Mouse (Mus musculus): ENCODE data around the gene Trmt1l. TPM values are rescaled to one million over a fixed set of nuclear protein-coding genes. Genes with fewer than 3 reads are reported as not detected.

Gene Trmt1l
- polyA plus RNA-seq (2012; rRNA removed), result 3.5 and 5.2 TPM in 2 replicates

DNA sequence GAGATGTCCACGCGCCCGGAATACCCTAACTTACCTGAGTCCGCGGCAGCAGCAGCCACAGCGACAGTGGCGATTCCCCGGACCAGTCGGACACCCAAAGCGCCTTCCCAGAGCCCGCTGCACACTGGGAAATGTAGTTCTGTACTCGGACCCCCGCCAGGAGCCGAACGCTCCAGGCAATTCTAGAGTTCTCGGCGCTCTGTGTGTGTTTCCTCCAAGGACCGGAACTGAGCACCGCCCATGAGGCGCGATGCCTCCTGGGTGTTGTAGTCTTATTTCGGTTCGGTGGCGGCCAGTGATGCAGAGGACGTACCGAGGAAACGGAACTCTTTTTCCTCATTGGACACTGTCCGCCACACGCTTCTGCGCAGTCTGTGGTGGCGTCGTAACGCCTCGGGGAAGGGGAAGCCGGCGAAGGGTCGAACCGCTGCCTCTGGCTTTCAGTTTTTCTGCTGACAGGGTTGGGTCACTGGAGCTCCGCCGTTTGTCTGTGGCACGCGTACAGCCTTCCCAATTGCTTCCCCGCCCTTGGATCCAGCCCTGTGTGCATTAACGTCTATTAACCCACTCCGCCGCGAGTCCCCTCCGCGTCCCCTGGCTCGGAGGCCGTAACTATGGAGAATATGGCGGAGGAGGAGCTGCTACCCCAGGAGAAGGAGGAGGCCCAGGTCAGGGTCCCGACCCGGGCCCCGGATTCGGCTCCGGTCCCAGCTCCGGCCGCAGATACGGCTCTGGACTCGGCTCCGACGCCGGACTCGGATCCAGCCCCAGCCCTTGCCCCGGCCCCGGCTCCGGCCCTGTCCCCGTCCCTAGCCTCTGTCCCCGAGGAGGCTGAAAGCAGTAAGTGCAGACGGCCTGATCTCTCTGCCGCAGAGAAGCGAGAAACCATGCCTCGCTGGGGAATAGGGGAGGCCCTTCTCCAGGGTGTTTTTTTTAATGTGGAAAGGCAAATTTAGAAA lies at the start of gene Trmt1l, which contains the start of gene Swt1:
Gene Trmt1l, plus strand, starts transcription at position 280 of the 959 bp plus-strand sequence.
Gene Swt1, minus strand, starts transcription at position 193 of the 959 bp plus-strand sequence.

DNA sequence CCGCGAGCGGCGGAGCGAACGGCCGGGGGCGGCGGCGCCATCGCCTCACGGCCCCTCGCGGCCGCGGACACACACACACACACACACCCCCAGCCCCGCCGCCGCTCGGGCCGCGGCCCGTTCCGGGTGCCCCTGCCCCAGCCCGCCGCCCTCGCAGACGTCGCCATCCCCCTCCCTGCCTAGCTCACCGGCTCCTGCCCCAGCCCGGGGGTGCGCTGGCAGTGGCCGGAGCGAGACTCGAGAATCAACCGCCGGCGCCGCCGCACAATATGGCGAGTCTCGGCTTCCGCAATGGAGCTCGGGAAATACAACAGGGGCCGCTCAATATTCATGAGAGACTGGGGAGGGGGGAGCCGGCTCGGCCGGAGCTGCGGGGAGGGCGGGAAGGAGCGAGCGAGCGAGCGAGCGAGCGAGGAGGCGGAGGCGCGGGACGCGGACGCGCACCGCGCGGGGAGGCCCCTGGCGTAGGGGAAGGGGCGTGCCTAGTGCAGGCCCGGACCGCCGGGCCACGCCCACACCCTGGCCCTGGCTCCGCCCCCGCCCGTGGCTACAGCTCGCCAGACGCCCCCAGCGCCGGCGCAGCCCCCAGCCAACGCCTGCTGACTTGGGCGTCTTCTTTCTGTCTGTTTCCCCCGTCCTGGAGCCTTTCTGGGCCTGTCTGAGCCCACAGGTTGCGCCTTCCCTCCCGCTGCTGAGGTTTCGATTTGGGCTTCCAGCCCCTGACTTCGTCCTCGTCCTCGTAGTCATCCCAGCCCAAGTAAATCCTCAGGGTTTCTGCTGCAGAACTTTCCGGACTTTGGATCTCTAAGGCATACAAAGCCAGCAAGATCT lies 72.4 kb downstream of the Trmt1l start, which contains the start of gene Rnf2:
Gene Rnf2, minus strand, starts transcription at position 425 of the 831 bp plus-strand sequence.

Other genes starting within 250 kb of the Trmt1l start
- gene Gm47985, start 246.0 kb upstream of the Trmt1l start, polyA plus RNA-seq (2012; rRNA removed), result 0.11 TPM in 1 of 2 replicates, not detected in the other
- 0.09 and 0.13 TPM in 2 replicates for gene Gm8947, start 236.2 kb upstream of the Trmt1l start, polyA plus RNA-seq (2012; rRNA removed)
- not detected in 2 replicates for gene Gm47995, start 230.1 kb upstream of the Trmt1l start, polyA plus RNA-seq (2012; rRNA removed)
- gene 3110040M04Rik, start 224.4 kb upstream of the Trmt1l start, polyA plus RNA-seq (2012; rRNA removed), result 0.51 TPM in 1 of 2 replicates, not detected in the other
- gene Gm47996, start 218.4 kb upstream of the Trmt1l start, polyA plus RNA-seq (2012; rRNA removed), result not detected in 2 replicates
- gene Ivns1abp, start 84.1 kb upstream of the Trmt1l start, polyA plus RNA-seq (2012; rRNA removed), result 17.0 and 17.6 TPM in 2 replicates
- gene Swt1, start 87 bp upstream of the Trmt1l start, polyA plus RNA-seq (2012; rRNA removed), result 0.98 and 1.5 TPM in 2 replicates
- gene Rnf2, start 72.4 kb downstream of the Trmt1l start, polyA plus RNA-seq (2012; rRNA removed), result 0.84 and 1.00 TPM in 2 replicates
- 4.1 and 6.7 TPM in 2 replicates for gene Fam129a, start 142.6 kb downstream of the Trmt1l start, polyA plus RNA-seq (2012; rRNA removed)